Mouse (Mus musculus) frontal cortex, adult 2 months (tissue): ENCODE measurements at regions not wholly inside any gene's neighbourhood (a gene's known extent, or its start where the extent isn't known, plus 50 kb on each side); places are given as distances from the start of the nearest gene placed in this dataset.

Experiments
- DNase-seq, 2 experiments: peaks; one replicate each; pipeline ENCODE4 v3.0.0; 2022; ENCODE audit warnings: low spot score in 1 of 2; ENCODE audit errors: extremely low spot score in 1 of 2

DNA sequence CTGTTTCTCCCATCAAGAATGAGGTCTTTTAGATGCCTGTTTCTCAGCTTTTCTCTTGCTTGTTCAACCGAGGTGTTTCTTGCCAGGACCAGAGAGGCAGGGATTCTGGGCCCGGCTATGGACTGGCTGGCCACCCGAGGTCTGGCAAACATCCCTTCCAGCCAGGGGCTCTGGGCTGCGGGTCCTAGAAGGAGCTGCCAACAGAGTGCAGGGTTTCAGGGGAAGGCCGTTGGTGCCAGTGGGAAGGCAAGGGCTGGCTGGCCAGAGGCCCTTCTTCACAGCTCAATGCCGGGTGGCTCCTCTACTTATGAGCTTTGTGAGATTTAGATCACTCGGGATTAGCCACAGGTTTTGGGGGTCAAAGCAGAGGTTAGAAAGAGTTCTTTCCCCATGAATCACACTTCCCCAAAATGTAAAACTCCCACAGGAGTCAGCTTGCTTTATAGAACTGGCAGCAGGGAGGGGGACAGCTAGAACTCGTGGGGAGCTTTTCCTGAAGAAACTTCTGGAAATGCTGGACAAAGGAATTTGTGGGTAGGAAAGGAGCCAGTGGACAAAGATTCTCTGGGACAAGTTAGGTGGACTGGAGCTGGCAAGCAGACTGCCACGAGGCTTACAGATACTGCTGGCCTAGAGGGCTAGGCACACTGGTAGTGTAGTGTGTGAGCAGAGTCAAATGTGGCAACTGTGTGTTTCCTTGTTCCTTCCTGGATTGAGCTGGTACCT lies 104.1 kb upstream of the Vps8 start:
- no peak for DNase-seq

- no peak for DNase-seq
Observed at GRCm38 (mm10) chr16:21320284-21320683, 102.6 kb upstream of the Vps8 start.

- DNase-seq, result no peak
Observed at GRCm38 (mm10) chr16:21321188-21322070, 101.5 kb upstream of the Vps8 start.

DNA sequence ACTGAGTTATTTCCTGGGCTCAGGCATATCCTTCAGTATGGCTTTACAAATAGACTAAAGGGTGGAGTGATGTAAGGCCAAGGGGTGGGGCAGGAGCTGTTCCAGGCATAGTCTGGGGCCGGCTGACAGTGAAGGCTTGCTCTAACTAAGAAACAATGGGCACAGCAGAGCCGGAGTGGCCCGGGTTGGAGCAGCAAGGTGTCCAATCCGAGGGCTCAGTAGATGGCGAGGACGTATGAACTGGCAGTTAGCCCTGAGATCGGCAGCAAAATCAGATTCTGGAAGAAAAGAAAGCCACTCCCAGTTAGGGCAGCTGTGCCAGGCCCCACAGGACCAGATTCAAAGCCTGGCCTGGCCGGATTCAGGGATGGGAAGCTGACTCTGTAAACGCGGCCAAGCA lies 100.5 kb upstream of the Vps8 start:
- DNase-seq, result no peak

GRCm38 (mm10) chr16:21323446-21324034 lies 99.4 kb upstream of the Vps8 start:
- no peak for DNase-seq

GRCm38 (mm10) chr16:21327969-21328368 lies 94.9 kb upstream of the Vps8 start:
- DNase-seq, result no peak

- DNase-seq, result no peak
Observed at GRCm38 (mm10) chr16:21329199-21329598, 93.7 kb upstream of the Vps8 start.

GRCm38 (mm10) chr16:21331229-21331628 lies 91.7 kb upstream of the Vps8 start:
- no peak for DNase-seq

- no peak for DNase-seq
Observed at GRCm38 (mm10) chr16:21332411-21332810, 90.5 kb upstream of the Vps8 start.

DNA sequence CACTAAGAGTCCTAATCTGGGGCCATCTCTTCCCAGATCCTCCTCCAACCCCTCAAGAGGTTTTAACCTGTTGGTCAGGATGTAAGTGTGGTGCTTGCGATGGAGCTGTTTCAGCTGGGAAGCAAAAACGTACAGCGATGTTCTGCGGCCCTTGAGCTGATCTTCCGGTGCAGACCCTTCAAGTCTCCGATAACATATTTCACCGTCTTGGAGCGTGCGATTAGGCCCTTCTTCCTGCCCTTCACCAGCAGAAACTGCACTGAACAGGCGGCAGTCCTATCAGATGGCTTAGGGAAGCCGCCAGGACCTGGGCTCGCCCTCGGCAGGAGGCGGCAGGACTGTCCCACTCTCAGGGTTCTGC lies 90.1 kb upstream of the Vps8 start:
- DNase-seq, result no peak

GRCm38 (mm10) chr16:21333223-21333951 lies 89.5 kb upstream of the Vps8 start:
- DNase-seq, result peak; percentile 81 to 94

DNA sequence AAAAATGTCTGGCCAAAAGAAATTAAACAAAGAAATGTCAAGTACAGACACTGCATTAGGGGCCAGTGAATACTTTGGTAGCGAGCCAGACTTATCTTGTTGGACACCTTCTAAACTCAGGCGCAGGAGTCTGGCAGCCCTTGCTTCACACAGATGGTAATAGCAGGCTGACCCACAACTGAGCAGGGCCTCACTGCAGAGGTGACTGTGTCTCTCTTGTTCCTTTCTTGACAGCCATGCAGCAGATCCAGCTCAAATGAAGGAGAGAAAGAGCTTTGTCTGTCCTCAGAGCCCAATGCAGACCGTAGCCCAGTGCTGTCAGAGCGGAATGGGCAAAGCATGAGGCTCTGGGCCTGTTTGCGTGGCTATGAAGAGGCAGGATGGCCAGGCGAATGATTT lies 83.9 kb upstream of the Vps8 start:
- no peak for DNase-seq

DNA sequence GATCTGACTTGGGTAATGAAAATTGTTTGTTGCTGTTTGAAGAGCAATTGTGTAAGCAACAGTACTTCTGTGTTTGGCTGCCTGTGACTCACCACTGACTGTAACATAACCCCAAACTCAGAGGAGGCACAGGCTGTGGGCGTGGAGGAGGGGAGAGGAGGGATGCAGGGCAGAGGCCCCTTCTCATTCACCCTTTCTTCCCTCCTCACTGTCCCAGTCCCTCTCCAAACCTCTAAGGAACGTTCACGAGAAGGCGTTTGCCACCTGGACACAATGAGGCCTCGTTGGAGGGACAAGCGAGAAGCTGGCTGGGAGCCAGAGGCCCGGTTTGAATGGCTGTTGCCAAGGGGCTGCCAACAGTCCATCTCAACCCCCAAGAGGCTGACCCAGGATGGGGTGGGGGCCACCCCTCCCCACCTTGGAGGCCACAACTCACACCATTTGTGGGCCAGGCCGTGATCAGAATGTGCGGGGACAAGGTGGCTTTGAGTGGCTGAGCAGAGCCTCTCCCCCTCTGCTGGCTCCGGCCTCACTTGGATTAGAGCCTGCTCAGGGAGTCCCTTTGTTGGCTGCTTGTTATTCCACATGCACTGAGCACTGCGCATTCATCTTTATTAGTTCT lies 83.3 kb upstream of the Vps8 start:
- DNase-seq, result peak in 1 of 2 experiments; percentile 44

DNA sequence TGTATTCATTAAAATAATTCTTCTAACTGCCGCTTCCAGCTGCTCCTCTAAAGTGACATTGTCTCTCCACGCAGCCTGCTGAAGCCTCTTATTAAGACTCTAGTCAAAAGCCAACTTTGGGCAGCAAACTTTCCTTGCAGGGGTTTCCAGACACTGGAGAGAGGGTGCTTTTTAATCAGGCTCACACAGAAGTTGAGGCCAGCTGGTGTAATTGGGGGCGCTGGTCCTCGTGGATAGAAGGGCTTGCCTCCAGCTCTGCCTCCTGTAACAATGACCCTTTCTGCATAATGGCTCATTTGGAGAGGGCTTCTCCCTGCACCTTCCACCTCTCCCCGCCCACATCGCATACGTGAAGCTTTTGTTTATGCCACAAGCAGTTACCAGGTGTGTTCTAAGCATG lies 82.8 kb upstream of the Vps8 start:
- no peak for DNase-seq

GRCm38 (mm10) chr16:21349869-21350268 lies 73.0 kb upstream of the Vps8 start:
- DNase-seq, result no peak

GRCm38 (mm10) chr16:21351289-21351688 lies 71.6 kb upstream of the Vps8 start:
- no peak for DNase-seq

- DNase-seq, result no peak
Observed at GRCm38 (mm10) chr16:21353111-21353510, 69.8 kb upstream of the Vps8 start.

DNA sequence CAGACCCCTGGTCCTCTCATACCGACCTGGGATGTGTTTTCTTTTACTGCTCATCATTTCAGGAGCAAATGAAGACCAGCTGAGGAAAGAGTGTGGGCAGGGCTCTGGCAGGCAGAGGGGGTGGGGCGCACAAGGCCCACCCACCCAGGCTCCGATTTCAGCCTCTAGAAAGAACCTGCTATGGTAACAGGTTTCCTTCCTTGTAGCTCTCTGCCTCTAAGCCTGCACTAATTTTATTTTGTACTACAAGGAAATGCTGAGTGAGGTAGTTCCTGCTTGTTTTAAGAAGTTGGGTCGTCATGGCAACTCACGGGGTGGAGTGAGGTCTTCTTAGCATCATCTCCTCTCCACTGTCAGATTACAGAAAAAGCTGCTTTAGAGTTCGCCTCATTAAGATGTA lies 69.4 kb upstream of the Vps8 start:
- peak; percentile 63 to 81 for DNase-seq

GRCm38 (mm10) chr16:21355638-21356037 lies 67.3 kb upstream of the Vps8 start:
- no peak for DNase-seq

- no peak for DNase-seq
Observed at GRCm38 (mm10) chr16:21357433-21357832, 65.5 kb upstream of the Vps8 start.
